Mouse (Mus musculus) retina, postnatal 1 day (tissue): ENCODE measurements at regions not wholly inside any gene's neighbourhood (a gene's known extent, or its start where the extent isn't known, plus 50 kb on each side); places are given as distances from the start of the nearest gene placed in this dataset.

ENCODE experiments used
- DNase-seq: peaks from one replicate; pipeline ENCODE4 v3.0.0-alpha.2; 2012

DNA sequence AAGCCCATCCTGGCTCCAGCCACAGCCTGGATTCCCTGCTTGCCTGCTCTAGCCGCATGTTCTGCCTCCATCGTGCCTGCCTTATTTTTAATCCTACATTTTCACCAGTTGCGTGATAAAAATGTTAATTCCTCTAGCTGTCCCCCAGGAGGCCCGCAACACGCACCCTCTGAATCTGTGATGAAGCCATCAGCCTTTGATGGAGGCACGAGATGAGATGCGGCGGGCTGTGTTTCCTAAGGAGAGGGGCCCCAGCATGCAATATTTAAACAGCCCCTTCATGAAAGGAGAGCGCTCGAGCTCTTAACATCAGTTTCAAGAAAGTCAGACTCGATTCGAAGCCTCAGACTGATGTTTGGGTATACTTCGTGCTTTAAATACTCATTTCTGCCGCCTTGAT lies 76.3 kb downstream of the Nptx2 start:
- no peak for DNase-seq

DNA sequence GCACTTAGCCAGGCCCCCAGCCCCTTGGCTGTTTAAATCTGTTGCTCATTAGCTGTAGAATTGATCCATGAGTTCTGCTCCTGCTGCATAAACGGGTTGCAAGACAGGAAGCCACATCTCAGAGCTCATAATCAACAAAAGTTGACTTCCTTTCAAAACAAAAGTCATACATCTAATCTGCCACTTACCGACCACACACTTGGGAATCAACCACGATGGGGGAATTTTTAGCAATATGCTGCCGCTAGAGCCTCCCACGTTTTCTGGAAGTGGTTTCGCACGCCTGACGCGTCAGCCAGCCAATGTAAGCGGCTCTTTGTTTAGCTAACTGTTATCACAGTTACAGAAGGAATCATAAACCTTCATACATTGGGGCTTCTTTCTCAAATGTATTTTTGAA lies 77.7 kb downstream of the Nptx2 start:
- DNase-seq = no peak

DNA sequence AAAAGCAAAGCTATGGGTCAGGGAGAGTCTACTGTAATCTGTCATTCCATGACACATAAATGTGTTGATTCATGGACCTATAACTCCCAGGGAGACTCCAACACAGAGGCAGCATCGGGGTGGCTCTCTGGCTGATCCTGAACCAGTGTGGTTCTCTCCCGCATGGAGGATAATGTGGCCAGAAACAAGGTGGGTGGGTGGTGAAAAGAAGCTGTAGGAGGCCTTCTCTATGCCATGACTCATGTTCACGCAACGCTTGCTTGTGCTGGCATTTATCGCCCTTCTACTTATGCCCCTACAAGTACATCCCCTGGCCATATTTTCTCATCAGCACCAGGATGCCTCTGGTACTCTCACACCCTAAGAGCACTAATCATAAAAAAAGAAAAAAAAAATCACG lies 86.6 kb downstream of the Nptx2 start:
- DNase-seq = no peak

DNA sequence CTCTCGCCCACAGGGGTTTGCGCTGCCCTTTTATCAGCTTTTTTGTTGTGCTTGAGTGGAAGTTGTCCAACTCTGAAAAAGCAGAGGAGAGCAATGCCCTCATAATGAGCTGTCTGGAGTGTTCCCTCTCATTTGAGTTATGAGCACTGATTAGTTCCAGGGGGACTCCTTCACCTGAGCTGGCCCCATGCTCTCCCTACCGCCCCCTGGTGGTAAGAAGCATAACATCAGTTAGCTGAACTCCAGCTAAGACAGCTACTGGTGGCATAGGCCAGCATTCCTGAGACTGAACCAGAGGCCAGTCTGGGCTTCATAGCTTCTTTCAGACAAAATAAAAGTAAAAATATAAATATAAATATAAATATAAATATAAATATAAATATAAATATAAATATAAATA lies 92.9 kb downstream of the Nptx2 start:
- peak; percentile 53 for DNase-seq

DNA sequence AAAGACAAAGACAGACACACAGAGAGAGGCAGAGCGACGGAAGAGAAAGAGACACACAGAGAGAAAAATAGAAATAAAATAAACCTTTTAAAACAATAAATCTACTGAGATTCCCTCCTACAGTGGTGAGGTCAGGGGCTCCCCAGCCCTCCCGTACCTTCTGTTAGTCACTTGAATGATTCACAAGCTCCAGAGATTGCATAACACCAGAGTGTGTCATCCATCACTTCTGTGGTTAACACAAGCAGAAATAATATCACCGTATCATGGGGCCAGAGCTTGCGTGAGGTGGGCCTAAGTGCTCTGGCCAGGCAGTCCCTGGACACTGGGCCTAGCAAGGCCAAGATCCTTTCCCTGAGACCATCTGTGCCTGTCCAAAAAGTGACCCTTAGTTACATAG lies 93.9 kb downstream of the Nptx2 start:
- no peak for DNase-seq

GRCm38 (mm10) chr5:144642766-144643165 lies 97.1 kb downstream of the Nptx2 start:
- no peak for DNase-seq

DNA sequence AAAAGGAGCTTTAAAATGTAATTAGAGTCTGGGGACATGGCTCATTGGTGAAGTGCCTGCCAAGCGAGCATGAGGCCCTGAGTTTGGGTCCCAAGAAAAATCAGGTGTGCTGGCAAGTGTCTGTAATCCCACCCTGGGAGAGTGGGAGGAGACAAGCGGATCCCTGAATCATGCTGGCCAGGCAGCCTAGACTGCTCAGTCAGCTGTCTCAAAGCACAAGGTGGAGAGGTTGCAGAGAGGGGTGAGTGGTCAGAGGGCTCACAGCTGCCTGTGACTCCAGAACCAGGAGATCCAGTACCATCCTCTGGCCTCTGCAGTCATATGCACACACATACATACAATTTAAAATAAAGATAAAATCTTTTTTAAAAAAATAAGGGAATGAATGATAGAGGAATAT lies 97.7 kb downstream of the Nptx2 start:
- DNase-seq = no peak

DNA sequence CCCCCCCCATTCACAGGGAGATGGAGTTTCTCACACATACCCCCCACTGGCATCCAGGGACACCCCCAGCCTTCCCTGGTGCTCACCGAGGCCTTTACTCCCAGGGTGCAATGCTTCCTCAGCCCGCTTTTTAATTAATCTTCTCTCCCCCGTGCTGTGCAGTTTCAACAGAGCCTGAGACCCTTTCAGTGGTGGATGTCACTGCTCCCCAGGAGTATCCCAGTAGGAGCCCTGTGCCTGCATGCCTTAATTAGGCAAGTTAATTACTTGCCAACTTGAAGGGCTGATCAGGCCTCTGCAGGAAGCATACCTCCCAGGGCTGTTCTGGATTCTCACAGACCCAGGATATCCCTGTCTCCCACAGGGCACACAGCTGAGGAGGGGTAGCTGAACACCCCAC lies 99.7 kb downstream of the Nptx2 start:
- DNase-seq = peak; percentile 55

- no peak for DNase-seq
Observed at GRCm38 (mm10) chr5:144647311-144648104, 101.8 kb downstream of the Nptx2 start.

GRCm38 (mm10) chr5:144652231-144652630 lies 106.5 kb downstream of the Nptx2 start:
- no peak for DNase-seq

- DNase-seq = no peak
Observed at GRCm38 (mm10) chr5:144662031-144662430, 99.6 kb downstream of the Tmem130 start.

DNA sequence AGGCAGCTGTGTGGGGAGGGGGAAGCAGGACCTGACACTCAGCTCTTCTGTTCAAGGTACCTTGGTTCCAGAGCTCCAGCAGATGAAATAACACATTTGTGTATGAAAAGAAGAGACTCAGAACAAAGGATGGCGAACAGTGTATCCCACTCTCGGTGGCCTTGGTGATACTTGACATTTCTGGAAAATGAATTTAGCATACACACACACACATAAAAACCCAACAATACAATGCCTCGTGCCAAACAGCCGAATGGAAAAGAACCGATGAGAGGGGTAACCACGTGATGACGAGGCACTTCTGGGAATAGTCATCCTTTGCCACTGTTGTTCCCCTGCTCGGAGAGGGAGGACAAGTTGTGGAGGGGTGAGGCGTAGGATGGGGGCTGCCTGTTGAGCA lies 97.6 kb downstream of the Tmem130 start:
- no peak for DNase-seq

- no peak for DNase-seq
Observed at GRCm38 (mm10) chr5:144664571-144665295, 96.9 kb downstream of the Tmem130 start.

DNA sequence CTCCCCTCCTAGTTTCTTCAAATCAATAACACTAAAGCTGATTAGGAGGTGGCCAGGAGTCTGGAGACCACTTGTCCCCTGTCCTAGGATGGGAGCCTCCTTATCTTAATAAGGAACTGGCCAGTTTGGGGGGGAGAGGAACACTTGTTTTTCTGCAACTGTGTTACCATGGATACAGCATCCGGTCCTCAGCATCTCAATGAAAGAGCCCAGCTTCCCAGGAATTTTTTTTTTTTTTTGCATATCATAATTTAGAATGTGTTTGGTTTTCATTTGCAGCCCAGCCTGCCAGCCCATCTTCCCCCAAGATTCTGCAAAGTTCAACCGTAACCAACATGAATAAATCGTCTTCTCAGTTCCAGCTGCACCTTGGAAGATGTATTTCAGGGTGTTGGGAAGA lies 93.6 kb downstream of the Tmem130 start:
- no peak for DNase-seq

- DNase-seq = no peak
Observed at GRCm38 (mm10) chr5:144678815-144679750, 82.5 kb downstream of the Tmem130 start.

- DNase-seq = no peak
Observed at GRCm38 (mm10) chr5:144684184-144684583, 77.4 kb downstream of the Tmem130 start.
